Mouse (Mus musculus): ENCODE measurements around the gene Znrf1.

DNA sequence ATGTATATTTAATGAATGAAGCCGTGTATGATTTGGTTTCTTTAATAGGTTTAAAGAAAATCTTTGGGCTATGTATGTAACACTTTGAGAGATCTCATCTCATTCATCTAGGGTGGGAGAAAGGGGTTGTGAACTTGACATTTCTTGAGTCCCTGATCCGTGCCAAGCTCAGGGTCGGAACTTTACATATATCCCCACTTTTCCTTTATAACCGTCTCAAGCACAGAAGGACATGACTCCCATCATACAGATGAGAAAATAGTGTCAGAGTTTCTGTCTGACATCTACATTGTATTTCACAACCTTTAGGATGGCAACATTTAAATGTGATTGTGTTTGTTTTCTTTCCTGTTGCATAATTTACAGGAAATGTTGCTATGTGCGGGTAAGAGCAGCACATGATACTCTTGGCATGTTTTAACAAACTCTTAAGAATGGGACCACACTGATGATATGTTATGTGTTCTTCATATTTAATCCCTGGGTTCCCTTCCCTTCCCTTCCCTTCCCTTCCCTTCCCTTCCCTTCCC is 26.4 kb downstream of the Znrf1 start:
- TF ChIP-seq CTCF (IDR thresholded peaks at IDR 0.05; ENCODE audit: borderline replicate concordance, extremely low read depth, insufficient read depth, insufficient read length) (no peak), POLR2A (IDR thresholded peaks at IDR 0.05; ENCODE audit: borderline replicate concordance, extremely low read depth, insufficient read depth, insufficient read length, poor library complexity, severe bottlenecking) (no peak)

Data from brain, embryonic 14.5 days (tissue).